In the genomic region with DNA sequence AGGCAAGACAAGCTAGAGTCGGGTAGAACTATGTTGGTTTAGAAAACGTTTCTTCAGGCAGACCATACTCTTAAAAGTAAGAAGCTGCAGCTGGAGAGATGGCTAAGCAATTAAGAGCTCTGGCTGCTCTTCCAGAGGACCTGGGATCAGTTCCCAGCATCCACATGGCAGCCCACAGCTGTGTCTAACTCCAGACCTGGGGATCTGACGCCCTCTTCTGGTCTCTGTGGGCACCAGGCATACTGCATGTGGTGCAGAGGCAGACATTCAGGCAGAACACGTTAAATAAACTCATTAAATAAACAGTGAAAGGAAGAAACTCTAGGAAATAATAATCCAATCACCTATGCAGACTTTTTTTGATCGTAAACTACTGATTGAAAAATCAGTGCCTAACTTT, we compare ENCODE assay signal across 21 mouse cellular contexts. TPM values are rescaled to one million over a fixed set of nuclear protein-coding genes. Genes with fewer than 3 reads are reported as not detected.
A peak's percentile ranks its signal among the peaks of the same experiment; 100 is the strongest.
DNase-seq lines count a peak whose midpoint lies in the region; ATAC-seq lines count a peak whose summit lies in the region.
"Had no signal": no experiment of that assay in that cellular context is flagged by ENCODE, and none has a peak within 500 bp of the region (broad histone marks: within the 10 kb centered on the region; RNA-seq: fewer than 3 reads in every experiment).

No protein-coding gene starts in this region.

- no peak overlapping the region for H3K9ac ChIP-seq in forebrain, embryonic 13.5 days
- H3K9ac ChIP-seq in limb, embryonic 12.5 days (replicated peaks) = no peak overlapping the region
- no peak overlapping the region for H3K9ac ChIP-seq in stomach, embryonic 14.5 days (replicated peaks; ENCODE audit: low read depth, low read length)
- H3K9ac ChIP-seq: forebrain, embryonic 12.5 days; hindbrain, embryonic 15.5 days; kidney, embryonic 15.5 days had no signal

- ATAC-seq in forebrain, embryonic 13.5 days = no peak
- ATAC-seq in limb, embryonic 12.5 days (ENCODE audit: insufficient number of reproducible peaks, insufficient read depth, low FRiP score, low TSS enrichment, low read depth) = no peak
- ATAC-seq in stomach, embryonic 14.5 days (ENCODE audit: insufficient number of reproducible peaks, insufficient read depth, low FRiP score, low read depth) = no peak

- peak; percentile 4 for DNase-seq in forebrain, embryonic 10.5 days (ENCODE audit: extremely low spot score, low spot score)
- DNase-seq in limb, embryonic 10.5 days (ENCODE audit: low spot score) = no peak
- peak; percentile 23 for DNase-seq in ES-CJ7 (ENCODE audit: low read depth, low spot score)
- DNase-seq in urinary bladder, postnatal 36 days (ENCODE audit: low spot score in 2 of 2) = no peak
- DNase-seq in ovary, adult 18-20 months (ENCODE audit: low spot score) = no peak
- DNase-seq: adrenal gland, postnatal 36 days; cerebellum, adult 9-10 months; kidney, adult 11 months; kidney, postnatal 36 days; layer of hippocampus, postnatal 36 days; lung, adult 2 months; midbrain, embryonic 14.5 days; right cerebral cortex, postnatal 25 days had no signal

- H3K4me2 ChIP-seq in forebrain, embryonic 13.5 days = no peak overlapping the region
- H3K4me2 ChIP-seq in limb, embryonic 12.5 days = no peak overlapping the region
- H3K4me2 ChIP-seq in stomach, embryonic 14.5 days (replicated peaks; ENCODE audit: low read depth, low read length) = no peak overlapping the region
- H3K4me2 ChIP-seq: forebrain, embryonic 12.5 days; hindbrain, embryonic 15.5 days; kidney, embryonic 15.5 days had no signal

- peaks cover 18% of the 10 kb centered on the region for H3K36me3 ChIP-seq in forebrain, embryonic 10.5 days (replicated peaks)
- H3K36me3 ChIP-seq in forebrain, embryonic 13.5 days (ENCODE audit: poor library complexity, severe bottlenecking) = peaks cover 12% of the 10 kb centered on the region
- peaks cover 16% of the 10 kb centered on the region for H3K36me3 ChIP-seq in limb, embryonic 12.5 days
- H3K36me3 ChIP-seq in limb, embryonic 10.5 days = peaks cover 15% of the 10 kb centered on the region
- no peaks in the 10 kb centered on the region; the same call in 1 of the 2 replicates for H3K36me3 ChIP-seq in stomach, embryonic 14.5 days (ENCODE audit: control insufficient read depth, insufficient read depth, low read length)

- 89% methylated on average over 5 of the region's 5 CpGs for WGBS in forebrain, embryonic 10.5 days
- 87% methylated on average over 5 of the region's 5 CpGs for WGBS in forebrain, embryonic 13.5 days
- 74% methylated on average over 5 of the region's 5 CpGs for WGBS in limb, embryonic 12.5 days
- 86% methylated on average over 5 of the region's 5 CpGs for WGBS in limb, embryonic 10.5 days
- 88% methylated on average over 5 of the region's 5 CpGs for WGBS in stomach, embryonic 14.5 days

- H3K4me3 ChIP-seq in forebrain, embryonic 10.5 days = no peak overlapping the region
- no peak overlapping the region for H3K4me3 ChIP-seq in forebrain, embryonic 13.5 days
- H3K4me3 ChIP-seq in limb, embryonic 12.5 days (replicated peaks) = no peak overlapping the region
- no peak overlapping the region for H3K4me3 ChIP-seq in limb, embryonic 10.5 days
- no peak overlapping the region for H3K4me3 ChIP-seq in stomach, embryonic 14.5 days (ENCODE audit: low read depth, low read length)
- H3K4me3 ChIP-seq: embryonic facial prominence, embryonic 10.5 days; forebrain, embryonic 12.5 days; hindbrain, embryonic 15.5 days; kidney, embryonic 15.5 days; megakaryocyte, embryonic 14.5 days had no signal

- H3K27ac ChIP-seq in forebrain, embryonic 10.5 days = no peak overlapping the region
- H3K27ac ChIP-seq in forebrain, embryonic 13.5 days = no peak overlapping the region
- H3K27ac ChIP-seq in limb, embryonic 12.5 days = 0 out of 2 replicates have a peak overlapping the region, but pooled peaks have one; percentile 29
- no peak overlapping the region for H3K27ac ChIP-seq in limb, embryonic 10.5 days
- H3K27ac ChIP-seq in stomach, embryonic 14.5 days (ENCODE audit: low read length) = peak overlapping the region; percentile 15; the same call in 1 of the 2 replicates
- H3K27ac ChIP-seq: embryonic facial prominence, embryonic 10.5 days; forebrain, embryonic 12.5 days; hindbrain, embryonic 15.5 days; kidney, embryonic 15.5 days had no signal

- H3K27me3 ChIP-seq in forebrain, embryonic 10.5 days (ENCODE audit: poor library complexity, severe bottlenecking) = no peaks in the 10 kb centered on the region
- no peaks in the 10 kb centered on the region for H3K27me3 ChIP-seq in forebrain, embryonic 13.5 days
- no peaks in the 10 kb centered on the region for H3K27me3 ChIP-seq in limb, embryonic 12.5 days
- H3K27me3 ChIP-seq in limb, embryonic 10.5 days (ENCODE audit: low read depth, poor library complexity, severe bottlenecking) = no peaks in the 10 kb centered on the region
- no peaks in the 10 kb centered on the region for H3K27me3 ChIP-seq in stomach, embryonic 14.5 days (ENCODE audit: control insufficient read depth, insufficient read depth, low read length)
- H3K27me3 ChIP-seq: forebrain, embryonic 12.5 days; hindbrain, embryonic 15.5 days; kidney, embryonic 15.5 days; megakaryocyte, embryonic 14.5 days had no signal

- peaks cover 28% of the 10 kb centered on the region for H3K4me1 ChIP-seq in forebrain, embryonic 10.5 days
- H3K4me1 ChIP-seq in forebrain, embryonic 13.5 days = peaks cover 28% of the 10 kb centered on the region
- peaks cover 31% of the 10 kb centered on the region for H3K4me1 ChIP-seq in limb, embryonic 12.5 days (replicated peaks)
- H3K4me1 ChIP-seq in limb, embryonic 10.5 days = peaks cover 30% of the 10 kb centered on the region
- H3K4me1 ChIP-seq in stomach, embryonic 14.5 days (ENCODE audit: control insufficient read depth, insufficient read depth, low read length) = peaks cover 27% of the 10 kb centered on the region; the same call in 1 of the 2 replicates

- H3K9me3 ChIP-seq in forebrain, embryonic 10.5 days = no peaks in the 10 kb centered on the region
- H3K9me3 ChIP-seq in forebrain, embryonic 13.5 days (replicated peaks) = no peaks in the 10 kb centered on the region
- H3K9me3 ChIP-seq in limb, embryonic 12.5 days = no peaks in the 10 kb centered on the region
- no peaks in the 10 kb centered on the region for H3K9me3 ChIP-seq in limb, embryonic 10.5 days (replicated peaks)
- H3K9me3 ChIP-seq in stomach, embryonic 14.5 days (ENCODE audit: control insufficient read depth, low read depth, low read length) = no peaks in the 10 kb centered on the region
- H3K9me3 ChIP-seq: embryonic facial prominence, embryonic 10.5 days; forebrain, embryonic 12.5 days; hindbrain, embryonic 15.5 days; kidney, embryonic 15.5 days; megakaryocyte, embryonic 14.5 days had no signal

RNA-seq across cellular contexts. Expression of gene Bpgm, which starts 7.4 kb away (rescaled TPM):
- polyA plus RNA-seq in forebrain, embryonic 10.5 days (2016; fragmentation: Nextera tagmentation; extraction: Ambion mirVana) = 54.6 and 68.6 TPM in 2 replicates
- 57.8 and 72.7 TPM in 2 replicates for polyA plus RNA-seq in forebrain, embryonic 13.5 days (2015; fragmentation: Nextera tagmentation; extraction: Ambion mirVana)
- 51.0 and 51.5 TPM in 2 replicates for polyA plus RNA-seq in limb, embryonic 12.5 days (2016; fragmentation: Nextera tagmentation; extraction: Ambion mirVana)
- 46.7 and 49.5 TPM in 2 replicates for polyA plus RNA-seq in limb, embryonic 10.5 days (2016; fragmentation: Nextera tagmentation; extraction: Ambion mirVana)
- polyA plus RNA-seq in stomach, embryonic 14.5 days (2014; fragmentation: Nextera tagmentation; extraction: Ambion mirVana) = 33.6 and 34.4 TPM in 2 replicates

Comparison
In these comparisons a context has a peak if more than half of its experiments do, and no peak if none do; other contexts are left out.
1. H3K27ac ChIP-seq: peak in limb, embryonic 12.5 days (single experiment) and stomach, embryonic 14.5 days (single experiment); none in forebrain, embryonic 10.5 days (single experiment), forebrain, embryonic 13.5 days (single experiment) and limb, embryonic 10.5 days (single experiment).
2. DNase-seq: peak in forebrain, embryonic 10.5 days (single experiment) and ES-CJ7 (single experiment); none in limb, embryonic 10.5 days (single experiment), urinary bladder, postnatal 36 days (0 of 2) and ovary, adult 18-20 months (single experiment).